Mouse (Mus musculus) E14TG2a.4 (cell line): ENCODE data around the gene Arhgap21.

Source experiments
- H3K27me3 ChIP-seq: 2 replicates; pipeline ENCODE4 v1.6.1; 2014; ENCODE audit warnings: low read length, control low read depth; ENCODE audit not compliant: insufficient read depth
- H3K36me3 ChIP-seq: 2 replicates; pipeline ENCODE4 v1.6.1; 2014; ENCODE audit warnings: low read length, control low read depth; ENCODE audit not compliant: insufficient read depth
- H3K4me1 ChIP-seq: replicated peaks from 2 replicates; pipeline ENCODE4 v1.6.1; 2014; ENCODE audit warnings: low read depth, low read length, control low read depth
- H3K4me3 ChIP-seq: replicated peaks from 2 replicates; pipeline ENCODE4 v1.5.1; 2014; ENCODE audit warnings: mild to moderate bottlenecking, low read length
- H3K9me3 ChIP-seq: 2 replicates; pipeline ENCODE4 v1.6.1; 2014; ENCODE audit warnings: low read length, control low read depth
- CTCF ChIP-seq: conservative IDR thresholded peaks from 2 replicates; pipeline ENCODE4 v1.5.1; 2014; ENCODE audit warnings: low read length
- NANOG ChIP-seq: IDR thresholded peaks from 2 replicates; pipeline ENCODE4 v1.6.1; 2014; ENCODE audit warnings: borderline replicate concordance, low read length, mixed read lengths
- POU5F1 ChIP-seq: IDR thresholded peaks from 2 replicates; pipeline ENCODE4 v1.6.1; 2014; ENCODE audit warnings: low read length, borderline replicate concordance

The Arhgap21 gene

GRCm38 (mm10) chr2:20962284-20962683 is 6.4 kb downstream of the Arhgap21 start:
- no peak for TF ChIP-seq POU5F1
- no peak for TF ChIP-seq NANOG
- TF ChIP-seq CTCF: no peak
- H3K4me1 ChIP-seq: peaks cover 77% of the 10 kb centered on the region
- H3K27me3 ChIP-seq: no peaks in the 10 kb centered on the region
- H3K9me3 ChIP-seq: no peaks in the 10 kb centered on the region
- H3K4me3 ChIP-seq: peak overlapping the region; percentile 26; the same call in 1 of the 2 replicates
- H3K36me3 ChIP-seq: peaks cover 6% of the 10 kb centered on the region; the same call in 1 of the 2 replicates

GRCm38 (mm10) chr2:20961825-20962224 is 6.9 kb downstream of the Arhgap21 start:
- no peaks in the 10 kb centered on the region for H3K27me3 ChIP-seq
- H3K36me3 ChIP-seq: peaks cover 6% of the 10 kb centered on the region; the same call in 1 of the 2 replicates
- TF ChIP-seq NANOG (no peak), CTCF (no peak), POU5F1 (no peak)
- peaks cover 73% of the 10 kb centered on the region for H3K4me1 ChIP-seq
- H3K4me3 ChIP-seq: peak overlapping the region; percentile 26; the same call in 1 of the 2 replicates
- no peaks in the 10 kb centered on the region for H3K9me3 ChIP-seq

- TF ChIP-seq CTCF (no peak), POU5F1 (no peak), NANOG (no peak)
- no peaks in the 10 kb centered on the region for H3K9me3 ChIP-seq
- peaks cover 70% of the 10 kb centered on the region for H3K4me1 ChIP-seq
- peaks cover 6% of the 10 kb centered on the region; the same call in 1 of the 2 replicates for H3K36me3 ChIP-seq
- no peak overlapping the region for H3K4me3 ChIP-seq
- H3K27me3 ChIP-seq: no peaks in the 10 kb centered on the region
Measured at GRCm38 (mm10) chr2:20961295-20961694, 7.4 kb downstream of the Arhgap21 start.

- Histone ChIP-seq H3K36me3 (peaks cover 6% of the 10 kb centered on the region; the same call in 1 of the 2 replicates), H3K9me3 (no peaks in the 10 kb centered on the region), H3K4me3 (no peak overlapping the region), H3K27me3 (no peaks in the 10 kb centered on the region), H3K4me1 (peaks cover 64% of the 10 kb centered on the region)
- TF ChIP-seq NANOG (no peak), POU5F1 (no peak), CTCF (no peak)
Measured at GRCm38 (mm10) chr2:20960668-20961035, 8.0 kb downstream of the Arhgap21 start.

GRCm38 (mm10) chr2:20959906-20960667 is 8.6 kb downstream of the Arhgap21 start:
- Histone ChIP-seq H3K4me3 (no peak overlapping the region), H3K4me1 (peaks cover 64% of the 10 kb centered on the region), H3K9me3 (no peaks in the 10 kb centered on the region), H3K27me3 (no peaks in the 10 kb centered on the region), H3K36me3 (peaks cover 6% of the 10 kb centered on the region; the same call in 1 of the 2 replicates)
- no peak for TF ChIP-seq POU5F1
- TF ChIP-seq CTCF: no peak
- TF ChIP-seq NANOG: no peak

- Histone ChIP-seq H3K4me1 (peaks cover 60% of the 10 kb centered on the region), H3K27me3 (no peaks in the 10 kb centered on the region), H3K36me3 (peaks cover 6% of the 10 kb centered on the region; the same call in 1 of the 2 replicates), H3K4me3 (no peak overlapping the region), H3K9me3 (no peaks in the 10 kb centered on the region)
- TF ChIP-seq POU5F1 (no peak), CTCF (no peak), NANOG (no peak)
Measured at GRCm38 (mm10) chr2:20959045-20959444, 9.6 kb downstream of the Arhgap21 start.

GRCm38 (mm10) chr2:20957995-20958394 is 10.7 kb downstream of the Arhgap21 start:
- Histone ChIP-seq H3K27me3 (no peaks in the 10 kb centered on the region), H3K9me3 (no peaks in the 10 kb centered on the region), H3K4me1 (peaks cover 50% of the 10 kb centered on the region), H3K4me3 (no peak overlapping the region), H3K36me3 (peaks cover 6% of the 10 kb centered on the region; the same call in 1 of the 2 replicates)
- TF ChIP-seq POU5F1 (no peak), CTCF (0 out of 2 replicates have a peak, but pooled peaks have one; percentile 3)

GRCm38 (mm10) chr2:20956716-20957115 is 12.0 kb downstream of the Arhgap21 start:
- TF ChIP-seq NANOG (no peak), CTCF (no peak), POU5F1 (no peak)
- H3K4me1 ChIP-seq: peaks cover 37% of the 10 kb centered on the region
- no peak overlapping the region for H3K4me3 ChIP-seq
- no peaks in the 10 kb centered on the region for H3K9me3 ChIP-seq
- H3K36me3 ChIP-seq: peaks cover 6% of the 10 kb centered on the region; the same call in 1 of the 2 replicates
- H3K27me3 ChIP-seq: no peaks in the 10 kb centered on the region

GRCm38 (mm10) chr2:20955996-20956395 is 12.7 kb downstream of the Arhgap21 start:
- peaks cover 32% of the 10 kb centered on the region for H3K4me1 ChIP-seq

More at GRCm38 (mm10) chr2:20955996-20956395, 12.7 kb downstream of the Arhgap21 start:
- Histone ChIP-seq H3K4me3 (no peak overlapping the region), H3K27me3 (no peaks in the 10 kb centered on the region), H3K9me3 (no peaks in the 10 kb centered on the region), H3K36me3 (peaks cover 7% of the 10 kb centered on the region; the same call in 1 of the 2 replicates)
- TF ChIP-seq CTCF: no peak
- TF ChIP-seq NANOG: no peak
- no peak for TF ChIP-seq POU5F1
